Mouse (Mus musculus) neural tube, embryonic 11.5 days (tissue): ENCODE measurements around the gene AC134908.4. TPM values are rescaled to one million over a fixed set of nuclear protein-coding genes. Genes with fewer than 3 reads are reported as not detected.

Source experiments
- ATAC-seq: fragments of 200-750 bp; cut with Nextera tagmentation; 2 replicates; pipeline ENCODE4 v1.8.0; 2017; ENCODE audit warnings: moderate number of reproducible peaks, mild to moderate bottlenecking, moderate TSS enrichment, moderate library complexity; ENCODE audit not compliant: insufficient read depth, low FRiP score, low TSS enrichment
- DNase-seq: peaks from one replicate; pipeline ENCODE4 v3.0.0-alpha.2; 2015; ENCODE audit warnings: low spot score
- H3K27ac ChIP-seq: fragments of 300-500 bp; sonication (generic); 2 replicates; pipeline ENCODE4 v1.5.1; 2014; ENCODE audit warnings: low read depth, mild to moderate bottlenecking, low read length
- H3K27me3 ChIP-seq: fragments of 300-500 bp; sonication (generic); 2 replicates; pipeline ENCODE4 v1.6.1; 2014; ENCODE audit warnings: mild to moderate bottlenecking, low read length, mixed read lengths; ENCODE audit not compliant: control insufficient read depth, insufficient read depth
- H3K36me3 ChIP-seq: fragments of 300-500 bp; sonication (generic); 2 replicates; pipeline ENCODE4 v1.6.1; 2014; ENCODE audit warnings: mild to moderate bottlenecking, low read length, moderate library complexity, mixed read lengths; ENCODE audit not compliant: control insufficient read depth, insufficient read depth
- H3K4me1 ChIP-seq: fragments of 300-500 bp; sonication (generic); 2 replicates; pipeline ENCODE4 v1.6.1; 2014; ENCODE audit warnings: low read length, mixed read lengths; ENCODE audit not compliant: control insufficient read depth, insufficient read depth
- H3K4me2 ChIP-seq: fragments of 300-500 bp; sonication (generic); 2 replicates; pipeline ENCODE4 v1.6.1; 2014; ENCODE audit warnings: low read depth, mild to moderate bottlenecking, moderate library complexity
- H3K4me3 ChIP-seq: fragments of 300-500 bp; sonication (generic); 2 replicates; pipeline ENCODE4 v1.5.1; 2014; ENCODE audit warnings: low read depth, low read length
- H3K9ac ChIP-seq: fragments of 300-500 bp; sonication (generic); 2 replicates; pipeline ENCODE4 v1.6.1; 2014; ENCODE audit warnings: mild to moderate bottlenecking, low read length
- H3K9me3 ChIP-seq: fragments of 300-500 bp; sonication (generic); 2 replicates; pipeline ENCODE4 v1.6.1; 2016; ENCODE audit warnings: low read length; ENCODE audit not compliant: control insufficient read depth
- WGBS: fragments of 180-500 bp; shearing (Covaris S2); extraction: QIAGEN DNeasy Blood & Tissue Kit; methylation state at CpG from one replicate; pipeline ENCODE4 v1.1.7; 2014; 5-methylcytosine and 5-hydroxymethylcytosine counted together
- polyA plus RNA-seq: library from polyadenylated mRNA; unstranded; fragments of >200 nt; fragmentation: Nextera tagmentation; extraction: Ambion mirVana; gene quantifications from 2 replicates; pipeline ENCODE4 v1.2.1, GENCODE M21; 2014

The AC134908.4 gene
- 0.78 TPM in 1 of 2 replicates, not detected in the other for polyA plus RNA-seq

DNA sequence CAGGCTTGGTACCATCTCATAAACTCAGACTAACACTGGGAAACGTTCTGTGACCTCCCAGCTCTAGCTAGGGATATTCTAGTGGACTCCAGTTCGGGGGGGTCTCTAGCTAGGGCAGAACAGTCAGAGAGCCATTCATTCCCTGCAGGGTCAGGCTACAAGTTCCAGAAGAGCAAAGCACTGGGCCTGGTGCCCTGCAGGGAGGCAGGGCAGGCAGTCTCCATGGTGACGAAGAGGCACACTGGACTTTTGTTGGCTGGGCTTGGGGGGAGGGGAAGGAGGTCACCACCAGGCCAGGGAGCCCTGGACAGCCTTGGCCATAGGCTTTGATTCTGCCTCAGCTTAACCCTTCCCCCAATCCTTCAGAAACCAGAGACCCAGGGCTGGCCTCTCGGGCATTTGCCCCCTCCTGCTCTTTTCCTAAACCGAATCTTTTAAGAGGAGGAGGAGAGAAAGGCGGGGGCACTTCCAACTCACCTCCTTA, at the start of gene AC134908.4:
Gene AC134908.4, minus strand, starts transcription at position 51 of the 484 bp plus-strand sequence.
- peaks cover 45% of the 10 kb centered on the region for H3K4me1 ChIP-seq
- H3K9ac ChIP-seq = peak within 1 kb of the TSS; percentile 84
- H3K9me3 ChIP-seq = no peaks in the 10 kb centered on the region
- H3K27me3 ChIP-seq = no peaks in the 10 kb centered on the region
- H3K4me2 ChIP-seq = peak within 1 kb of the TSS; percentile 96
- DNase-seq (peak; percentile 79), ATAC-seq (0 out of 2 replicates have a peak, but pooled peaks have one; percentile 35)
- 0% methylated on average over 6 of the region's 6 CpGs for WGBS
- peak within 1 kb of the TSS; percentile 88 for H3K27ac ChIP-seq
- 0 out of 2 replicates have a peak, but pooled peaks cover 2% of the 10 kb centered on the region for H3K36me3 ChIP-seq
- H3K4me3 ChIP-seq = peak within 1 kb of the TSS; percentile 83

- Histone ChIP-seq H3K4me2 (peak within 1 kb of the TSS; percentile 89), H3K9me3 (no peaks in the 10 kb centered on the region), H3K4me3 (peak within 1 kb of the TSS; percentile 93), H3K27ac (peak within 1 kb of the TSS; percentile 60), H3K27me3 (no peaks in the 10 kb centered on the region), H3K9ac (peak within 1 kb of the TSS; percentile 81), H3K36me3 (peaks cover 19% of the 10 kb centered on the region), H3K4me1 (peaks cover 8% of the 10 kb centered on the region; the same call in 1 of the 2 replicates)
- peak; percentile 91 for DNase-seq
- peak; percentile 92 for ATAC-seq
- 1% methylated on average over 18 of the region's 21 CpGs for WGBS
These were observed 49.0 kb upstream of the AC134908.4 start, which contains the start of gene Rhot2 for GRCm38 (mm10) chr17:25844396-25844901. TSS of gene Rhot2 (minus strand) at chr17:25844851.

DNA sequence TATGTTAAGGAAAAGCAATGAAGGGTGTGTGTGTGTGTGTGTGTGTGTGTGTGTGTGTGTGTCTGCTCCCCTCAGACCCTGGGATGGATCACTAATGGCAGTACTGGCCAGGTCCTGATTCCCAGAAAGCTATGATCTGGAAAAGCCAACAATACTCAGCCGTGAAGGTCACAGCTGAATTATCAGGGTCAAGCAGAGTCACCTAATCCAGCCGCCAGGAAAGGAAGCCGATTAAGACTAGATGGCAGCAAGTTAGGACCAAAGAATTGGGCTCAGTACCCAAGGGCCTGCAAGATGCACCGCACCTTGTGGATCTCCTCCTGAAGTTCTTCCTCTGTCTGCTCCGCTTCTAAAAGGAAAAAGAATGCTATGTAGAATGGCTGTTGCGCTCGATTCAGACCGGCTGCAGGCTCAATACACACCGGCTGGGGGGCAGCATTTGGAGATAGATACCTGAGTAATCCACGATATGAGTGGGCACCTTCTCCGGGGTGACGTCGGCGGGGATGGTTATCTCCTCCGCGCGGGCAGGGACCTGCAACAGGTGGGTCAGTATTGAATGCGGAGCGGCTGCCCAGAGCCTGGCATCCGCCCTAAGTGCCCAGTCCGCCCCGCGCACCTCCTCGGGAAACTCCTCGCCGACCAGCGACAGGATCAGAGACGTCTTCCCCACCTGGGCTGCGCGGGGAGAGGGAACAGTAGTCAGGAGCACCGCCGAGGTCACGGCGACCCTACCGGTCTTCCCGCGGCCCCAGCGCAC, 48.4 kb upstream of the AC134908.4 start:
- H3K4me2 ChIP-seq = peak overlapping the region; percentile 89
- peaks cover 8% of the 10 kb centered on the region; the same call in 1 of the 2 replicates for H3K4me1 ChIP-seq
- H3K9me3 ChIP-seq = no peaks in the 10 kb centered on the region
- no peak for DNase-seq
- ATAC-seq = peak; percentile 11; the same call in 1 of the 2 replicates
- WGBS = 4% methylated on average over 38 of the region's 38 CpGs
- H3K27ac ChIP-seq = peak overlapping the region; percentile 60
- peak overlapping the region; percentile 93 for H3K4me3 ChIP-seq
- H3K27me3 ChIP-seq = no peaks in the 10 kb centered on the region
- H3K36me3 ChIP-seq = peaks cover 23% of the 10 kb centered on the region
- H3K9ac ChIP-seq = peak overlapping the region; percentile 81

DNA sequence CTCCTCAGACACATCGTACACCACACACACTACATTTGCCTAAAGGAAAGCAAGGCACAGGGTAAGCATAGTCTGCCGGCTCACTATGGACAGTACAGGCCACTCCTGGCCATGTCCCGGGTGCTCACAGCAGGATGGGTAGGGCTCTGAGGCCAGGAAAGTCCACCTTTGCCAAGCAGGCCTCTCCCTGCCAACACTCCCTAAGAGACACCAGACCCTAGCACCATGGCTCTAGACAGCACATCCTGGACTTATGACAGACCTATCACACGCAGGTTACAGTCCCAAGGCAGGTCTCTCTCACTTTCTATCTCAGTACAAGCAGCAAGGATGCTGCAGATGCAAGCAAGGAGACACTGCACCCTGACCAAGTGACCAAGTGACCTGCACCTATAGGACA, 47.7 kb upstream of the AC134908.4 start:
- no peak for DNase-seq
- Histone ChIP-seq H3K27me3 (no peaks in the 10 kb centered on the region), H3K4me1 (peaks cover 10% of the 10 kb centered on the region), H3K4me2 (peak overlapping the region; percentile 89), H3K4me3 (peak overlapping the region; percentile 93), H3K9ac (no peak overlapping the region; the same call in 1 of the 2 replicates), H3K36me3 (peaks cover 23% of the 10 kb centered on the region), H3K27ac (no peak overlapping the region), H3K9me3 (no peaks in the 10 kb centered on the region)
- no peak for ATAC-seq
- 94% methylated on average over 4 of the region's 4 CpGs for WGBS

DNA sequence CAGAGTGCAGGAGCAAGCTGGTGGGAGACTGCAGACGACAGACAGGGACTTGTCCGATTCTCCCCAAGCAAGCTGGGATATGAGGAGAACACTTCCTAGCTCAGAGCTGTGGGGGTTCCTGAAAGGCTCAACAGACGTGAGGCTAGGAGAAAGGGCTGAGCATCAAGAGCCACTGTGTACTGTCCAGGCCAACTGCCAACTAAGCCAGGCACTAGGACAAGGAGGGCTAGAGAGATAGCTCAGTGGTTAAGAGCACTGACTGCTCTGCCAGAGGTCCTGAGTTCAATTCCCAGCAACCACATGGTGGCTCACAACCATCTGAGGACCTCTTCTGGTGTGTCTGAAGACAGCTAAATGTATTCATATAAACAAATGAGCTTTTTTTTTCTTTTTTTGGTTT, 47.0 kb upstream of the AC134908.4 start:
- no peak for ATAC-seq
- Histone ChIP-seq H3K27me3 (no peaks in the 10 kb centered on the region), H3K27ac (no peak overlapping the region), H3K4me2 (no peak overlapping the region), H3K4me3 (no peak overlapping the region), H3K36me3 (peaks cover 23% of the 10 kb centered on the region), H3K9ac (no peak overlapping the region), H3K9me3 (no peaks in the 10 kb centered on the region), H3K4me1 (peaks cover 16% of the 10 kb centered on the region)
- no peak for DNase-seq
- WGBS = 85% methylated on average over 3 of the region's 3 CpGs

DNA sequence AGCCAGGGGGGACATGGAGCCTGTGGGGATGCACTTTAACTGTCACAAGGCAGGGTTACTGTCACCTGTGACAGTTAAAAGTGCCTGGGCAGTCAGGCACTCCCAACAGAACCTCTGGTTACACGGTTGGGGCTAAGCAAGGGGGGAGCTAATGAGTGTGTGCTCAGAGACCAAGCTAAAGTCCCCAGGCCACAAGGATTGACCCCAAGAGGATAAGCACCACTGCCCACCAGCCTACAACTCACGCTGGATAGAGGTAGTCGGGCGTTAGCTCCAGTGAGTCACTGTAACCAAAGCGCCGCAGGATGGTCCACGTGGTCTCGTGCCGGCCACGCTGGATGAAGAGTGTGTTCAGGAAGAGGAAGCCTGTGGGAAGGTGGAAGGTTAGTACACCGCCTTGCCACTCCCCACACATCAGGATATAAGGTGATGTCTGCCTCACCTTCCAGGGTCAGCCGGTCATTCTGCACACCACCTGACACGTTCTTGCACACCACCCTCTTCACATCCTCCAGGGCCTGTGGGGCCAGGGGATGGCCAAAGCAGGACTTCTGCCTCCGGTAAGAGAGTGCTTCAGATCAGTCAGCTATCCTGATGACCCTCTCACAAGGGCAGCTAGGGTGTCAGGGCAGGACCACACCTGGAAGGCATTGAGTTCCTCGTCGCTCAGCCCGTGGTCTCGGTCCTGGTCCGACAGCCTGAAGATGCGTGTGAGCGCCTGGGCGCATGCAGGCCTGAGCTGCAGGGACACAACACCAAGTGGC, 45.8 kb upstream of the AC134908.4 start, which contains the start of gene Gm20683:
Gene Gm20683, minus strand, starts transcription at position 647 of the 764 bp plus-strand sequence.
- H3K27ac ChIP-seq = no peak within 1 kb of the TSS
- 93% methylated on average over 22 of the region's 22 CpGs for WGBS
- no peak for ATAC-seq
- H3K27me3 ChIP-seq = no peaks in the 10 kb centered on the region
- no peak for DNase-seq
- peaks cover 23% of the 10 kb centered on the region for H3K36me3 ChIP-seq
- H3K9ac ChIP-seq = no peak within 1 kb of the TSS
- peaks cover 28% of the 10 kb centered on the region for H3K4me1 ChIP-seq
- no peak within 1 kb of the TSS for H3K4me3 ChIP-seq
- H3K9me3 ChIP-seq = no peaks in the 10 kb centered on the region
- no peak within 1 kb of the TSS for H3K4me2 ChIP-seq

- Histone ChIP-seq H3K4me3 (no peak overlapping the region), H3K4me1 (peaks cover 30% of the 10 kb centered on the region), H3K27me3 (no peaks in the 10 kb centered on the region), H3K27ac (no peak overlapping the region), H3K36me3 (peaks cover 23% of the 10 kb centered on the region), H3K9ac (no peak overlapping the region), H3K9me3 (no peaks in the 10 kb centered on the region), H3K4me2 (no peak overlapping the region)
- DNase-seq (no peak), ATAC-seq (no peak)
- 98% methylated on average over 6 of the region's 6 CpGs for WGBS
These were observed 45.1 kb upstream of the AC134908.4 start for GRCm38 (mm10) chr17:25840519-25840918.

GRCm38 (mm10) chr17:25839455-25840235, 44.2 kb upstream of the AC134908.4 start:
- no peak for ATAC-seq
- DNase-seq = no peak
- Histone ChIP-seq H3K4me3 (no peak overlapping the region), H3K4me2 (no peak overlapping the region), H3K36me3 (peaks cover 27% of the 10 kb centered on the region), H3K9me3 (no peaks in the 10 kb centered on the region), H3K27me3 (no peaks in the 10 kb centered on the region), H3K9ac (no peak overlapping the region), H3K4me1 (peaks cover 36% of the 10 kb centered on the region), H3K27ac (no peak overlapping the region)
- 87% methylated on average over 14 of the region's 14 CpGs for WGBS
